Mouse (Mus musculus) limb, embryonic 12.5 days (tissue): ENCODE measurements around the gene Pdxdc1. TPM values are rescaled to one million over a fixed set of nuclear protein-coding genes. Genes with fewer than 3 reads are reported as not detected.
A peak's percentile ranks its signal among the peaks of the same experiment; 100 is the strongest.

ENCODE experiments used
- ATAC-seq: fragments of 200-750 bp; cut with Nextera tagmentation; 2 replicates; pipeline ENCODE4 v1.8.0; 2017; ENCODE audit warnings: low read depth, moderate TSS enrichment; ENCODE audit not compliant: insufficient number of reproducible peaks, insufficient read depth, low FRiP score, low TSS enrichment
- H3K27ac ChIP-seq: fragments of 300-500 bp; sonication (generic); 2 replicates; pipeline ENCODE4 v1.5.1; 2016; ENCODE audit warnings: mild to moderate bottlenecking, moderate library complexity
- H3K27me3 ChIP-seq: fragments of 300-500 bp; sonication (generic); 2 replicates; pipeline ENCODE4 v1.6.1; 2016; ENCODE audit warnings: mild to moderate bottlenecking, moderate library complexity
- H3K36me3 ChIP-seq: fragments of 300-500 bp; sonication (generic); 2 replicates; pipeline ENCODE4 v1.6.1; 2016; ENCODE audit warnings: mild to moderate bottlenecking, moderate library complexity
- H3K4me1 ChIP-seq: fragments of 300-500 bp; sonication (generic); replicated peaks from 2 replicates; pipeline ENCODE4 v1.6.1; 2016
- H3K4me2 ChIP-seq: fragments of 300-500 bp; sonication (generic); 2 replicates; pipeline ENCODE4 v1.6.1; 2016; ENCODE audit warnings: mild to moderate bottlenecking, moderate library complexity
- H3K4me3 ChIP-seq: fragments of 300-500 bp; sonication (generic); replicated peaks from 2 replicates; pipeline ENCODE4 v1.5.1; 2016; ENCODE audit warnings: mild to moderate bottlenecking
- H3K9ac ChIP-seq: fragments of 300-500 bp; sonication (generic); replicated peaks from 2 replicates; pipeline ENCODE4 v1.6.1; 2016; ENCODE audit warnings: mild to moderate bottlenecking, moderate library complexity
- H3K9me3 ChIP-seq: fragments of 300-500 bp; sonication (generic); 2 replicates; pipeline ENCODE4 v1.6.1; 2016; ENCODE audit warnings: mild to moderate bottlenecking, moderate library complexity
- WGBS: fragments of 180-500 bp; shearing (Covaris S2); methylation state at CpG from one replicate; pipeline ENCODE4 v1.1.7; 2016; 5-methylcytosine and 5-hydroxymethylcytosine counted together
- polyA plus RNA-seq: library from polyadenylated mRNA; unstranded; fragments of >200 nt; fragmentation: Nextera tagmentation; extraction: Ambion mirVana; gene quantifications from 2 replicates; pipeline ENCODE4 v1.2.1, GENCODE M21; 2016

Gene Pdxdc1
- polyA plus RNA-seq, 1 experiment from 2014 or later, result 97.9 TPM

DNA sequence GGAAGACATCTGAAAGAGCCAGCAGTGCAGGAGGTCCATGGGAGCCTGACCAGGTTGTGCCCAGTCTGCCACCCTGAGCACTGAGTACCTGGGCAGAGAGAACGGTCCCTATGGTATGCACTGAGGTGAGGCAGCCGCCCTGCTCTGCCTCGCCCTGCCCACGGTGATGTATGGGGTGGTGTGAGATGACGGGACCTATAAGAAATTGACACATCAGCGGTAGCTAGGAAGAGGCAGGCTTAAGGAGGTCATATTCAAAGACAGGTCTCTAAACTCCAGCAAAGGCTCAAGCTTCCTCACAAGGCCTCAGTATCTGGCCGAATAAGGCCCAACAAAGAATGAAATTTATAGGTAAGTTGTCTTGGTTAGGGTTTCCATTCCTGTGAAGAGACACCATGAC lies 18.9 kb upstream of the Pdxdc1 start:
- H3K4me2 ChIP-seq, result no peak overlapping the region
- 94% methylated on average over 7 of the region's 7 CpGs for WGBS
- H3K4me3 ChIP-seq, result no peak overlapping the region
- H3K36me3 ChIP-seq, result peaks cover 3% of the 10 kb centered on the region; the same call in 1 of the 2 replicates
- ATAC-seq, result no peak
- no peak overlapping the region for H3K9ac ChIP-seq
- no peaks in the 10 kb centered on the region for H3K4me1 ChIP-seq
- H3K27me3 ChIP-seq, result no peaks in the 10 kb centered on the region
- no peak overlapping the region for H3K27ac ChIP-seq
- peaks cover 12% of the 10 kb centered on the region; the same call in 1 of the 2 replicates for H3K9me3 ChIP-seq

DNA sequence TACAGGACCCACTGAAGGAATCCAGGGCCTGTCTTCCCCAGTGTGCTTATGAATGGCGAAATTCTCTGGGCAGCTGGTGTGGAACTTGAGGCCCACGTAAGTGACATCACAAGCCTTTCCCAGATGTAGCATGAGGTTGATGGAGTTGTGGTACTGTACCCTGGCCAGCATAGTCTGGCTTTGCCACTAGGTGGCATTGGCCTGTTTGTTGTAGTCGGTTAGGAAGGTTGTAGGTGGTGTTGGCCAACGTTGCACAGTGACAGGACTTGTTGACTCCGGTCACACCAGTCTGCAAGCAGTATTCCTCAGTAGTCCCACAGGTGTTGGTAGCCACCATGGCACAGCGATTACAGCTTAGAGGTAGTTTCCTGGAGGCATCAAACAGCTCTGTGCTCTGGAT lies 18.1 kb upstream of the Pdxdc1 start:
- Histone ChIP-seq H3K27me3 (no peaks in the 10 kb centered on the region), H3K27ac (no peak overlapping the region), H3K9me3 (peaks cover 12% of the 10 kb centered on the region; the same call in 1 of the 2 replicates), H3K4me2 (no peak overlapping the region), H3K9ac (no peak overlapping the region), H3K4me3 (no peak overlapping the region), H3K36me3 (peaks cover 3% of the 10 kb centered on the region; the same call in 1 of the 2 replicates), H3K4me1 (no peaks in the 10 kb centered on the region)
- ATAC-seq, result no peak
- WGBS, result 82% methylated on average over 6 of the region's 6 CpGs

DNA sequence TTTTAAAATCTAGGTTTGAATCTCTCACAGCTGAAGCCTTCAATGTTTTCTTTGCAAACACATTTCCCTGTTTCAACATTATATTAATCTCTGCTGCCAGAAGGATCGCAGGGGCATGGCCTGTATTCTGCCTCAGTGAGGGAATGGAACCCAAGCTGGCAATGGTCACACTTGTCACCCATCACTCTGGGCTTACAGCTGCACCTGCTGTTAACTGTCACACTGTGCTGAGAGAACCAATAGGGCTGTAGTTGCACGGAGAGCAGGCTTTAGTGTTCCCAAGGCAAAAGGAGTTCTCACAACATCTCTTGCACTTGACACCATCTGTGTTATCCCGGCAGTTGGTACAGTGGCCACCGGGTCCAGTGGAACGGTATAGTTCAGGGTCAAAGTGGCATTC lies 17.2 kb upstream of the Pdxdc1 start:
- Histone ChIP-seq H3K4me3 (no peak overlapping the region), H3K4me2 (no peak overlapping the region), H3K27me3 (no peaks in the 10 kb centered on the region), H3K9ac (no peak overlapping the region), H3K4me1 (no peaks in the 10 kb centered on the region), H3K36me3 (peaks cover 3% of the 10 kb centered on the region; the same call in 1 of the 2 replicates), H3K9me3 (peaks cover 12% of the 10 kb centered on the region; the same call in 1 of the 2 replicates), H3K27ac (no peak overlapping the region)
- WGBS, result 94% methylated on average over 5 of the region's 5 CpGs
- ATAC-seq, result no peak

- Histone ChIP-seq H3K9me3 (no peaks in the 10 kb centered on the region), H3K9ac (no peak overlapping the region), H3K4me2 (no peak overlapping the region), H3K36me3 (no peaks in the 10 kb centered on the region), H3K4me1 (no peaks in the 10 kb centered on the region), H3K27me3 (no peaks in the 10 kb centered on the region), H3K4me3 (no peak overlapping the region), H3K27ac (no peak overlapping the region)
- ATAC-seq, result no peak
- WGBS, result 70% methylated on average over 3 of the region's 3 CpGs
Observed at GRCm38 (mm10) chr16:13907297-13907696, 4.4 kb upstream of the Pdxdc1 start.

DNA sequence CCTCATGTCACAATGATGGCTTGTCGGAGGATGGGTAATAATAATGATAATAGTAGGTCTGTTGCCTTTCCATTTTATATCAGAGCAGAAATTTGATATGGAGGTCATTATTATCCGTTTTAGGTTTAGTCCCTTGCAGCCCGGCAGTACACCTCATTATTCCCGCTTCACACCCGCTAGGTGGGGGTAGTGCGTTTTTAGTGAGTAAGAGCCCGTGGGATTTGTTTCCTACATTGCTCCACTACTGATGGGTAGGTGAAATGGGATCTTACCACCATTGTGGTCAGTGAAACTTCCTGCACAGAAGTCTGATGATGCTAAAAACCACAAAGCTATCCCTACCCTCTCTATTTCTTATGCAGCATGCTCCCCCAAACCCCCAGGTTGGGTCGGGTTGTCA lies 557 bp upstream of the Pdxdc1 start:
- Histone ChIP-seq H3K36me3 (no peaks in the 10 kb centered on the region), H3K4me1 (peaks cover 10% of the 10 kb centered on the region), H3K27me3 (no peaks in the 10 kb centered on the region), H3K9ac (peak overlapping the region; percentile 84; the same call in 1 of the 2 replicates), H3K4me2 (peak overlapping the region; percentile 74), H3K9me3 (no peaks in the 10 kb centered on the region), H3K27ac (peak overlapping the region; percentile 84; the same call in 1 of the 2 replicates), H3K4me3 (peak overlapping the region; percentile 89)
- WGBS, result 7% methylated on average over 8 of the region's 8 CpGs
- peak; percentile 83 for ATAC-seq

GRCm38 (mm10) chr16:13902397-13902831 lies 517 bp downstream of the Pdxdc1 start:
- H3K4me1 ChIP-seq, result peaks cover 10% of the 10 kb centered on the region
- H3K9ac ChIP-seq, result peak overlapping the region; percentile 84
- WGBS, result under 1% methylated on average over 22 of the region's 30 CpGs
- H3K36me3 ChIP-seq, result no peaks in the 10 kb centered on the region
- H3K9me3 ChIP-seq, result no peaks in the 10 kb centered on the region
- H3K27ac ChIP-seq, result peak overlapping the region; percentile 84
- H3K4me2 ChIP-seq, result peak overlapping the region; percentile 74
- H3K27me3 ChIP-seq, result no peaks in the 10 kb centered on the region
- H3K4me3 ChIP-seq, result peak overlapping the region; percentile 89
- no peak; the same call in 1 of the 2 replicates for ATAC-seq

GRCm38 (mm10) chr16:13898981-13899380 lies 4.0 kb downstream of the Pdxdc1 start:
- H3K9me3 ChIP-seq, result no peaks in the 10 kb centered on the region
- H3K36me3 ChIP-seq, result no peaks in the 10 kb centered on the region
- 44% methylated on average over 2 of the region's 2 CpGs for WGBS
- H3K4me2 ChIP-seq, result no peak overlapping the region
- H3K4me1 ChIP-seq, result peaks cover 21% of the 10 kb centered on the region
- H3K27me3 ChIP-seq, result no peaks in the 10 kb centered on the region
- no peak for ATAC-seq
- H3K9ac ChIP-seq, result no peak overlapping the region
- no peak overlapping the region for H3K27ac ChIP-seq
- H3K4me3 ChIP-seq, result no peak overlapping the region

DNA sequence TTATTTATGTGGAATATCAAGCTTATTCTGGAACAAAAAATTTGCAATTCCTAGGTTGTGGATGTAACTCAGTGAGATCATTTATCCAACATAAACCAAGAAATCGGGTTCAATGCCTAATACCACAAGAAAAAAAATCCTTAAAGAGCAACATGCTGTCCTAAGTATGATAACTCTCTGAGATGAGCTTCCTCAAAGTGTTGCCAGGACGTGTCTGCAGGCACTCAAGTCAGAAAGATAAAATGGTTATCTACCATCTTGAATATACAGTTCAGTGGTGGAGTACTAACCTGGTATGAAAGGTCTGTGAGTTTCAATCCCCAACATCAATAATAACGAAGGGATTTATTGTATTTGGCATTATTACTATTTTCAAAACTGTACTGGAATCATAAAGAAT lies 6.6 kb downstream of the Pdxdc1 start:
- Histone ChIP-seq H3K4me1 (peaks cover 16% of the 10 kb centered on the region), H3K27me3 (no peaks in the 10 kb centered on the region), H3K4me3 (no peak overlapping the region), H3K27ac (no peak overlapping the region), H3K9ac (no peak overlapping the region), H3K9me3 (no peaks in the 10 kb centered on the region), H3K4me2 (no peak overlapping the region), H3K36me3 (no peaks in the 10 kb centered on the region)
- ATAC-seq, result no peak
- WGBS, result 85% methylated on average over 3 of the region's 3 CpGs

DNA sequence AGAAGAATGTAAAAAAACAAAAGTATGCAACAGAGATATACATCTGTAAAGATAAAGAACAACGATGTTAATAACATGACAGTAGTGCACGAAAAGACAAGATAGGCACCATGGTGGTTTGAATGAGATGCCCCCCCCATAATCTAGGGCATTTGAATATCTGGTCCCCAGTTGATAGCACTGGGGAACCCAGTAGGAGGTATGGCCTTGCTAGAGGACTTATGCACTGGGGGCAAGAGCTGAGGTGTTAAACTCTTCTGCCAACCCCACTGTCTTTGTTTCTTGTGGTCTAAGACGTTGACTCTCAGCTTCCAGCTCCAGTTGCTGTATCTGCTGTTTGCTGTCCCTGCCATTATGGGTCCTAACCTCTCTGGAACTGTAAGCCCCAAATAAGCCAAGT lies 7.2 kb downstream of the Pdxdc1 start:
- Histone ChIP-seq H3K4me1 (peaks cover 14% of the 10 kb centered on the region), H3K9ac (no peak overlapping the region), H3K4me2 (no peak overlapping the region), H3K4me3 (no peak overlapping the region), H3K36me3 (no peaks in the 10 kb centered on the region), H3K27me3 (no peaks in the 10 kb centered on the region), H3K27ac (no peak overlapping the region), H3K9me3 (no peaks in the 10 kb centered on the region)
- 78% methylated on average over 3 of the region's 3 CpGs for WGBS
- ATAC-seq, result no peak

- no peak for ATAC-seq
Observed at GRCm38 (mm10) chr16:13894097-13894496, 8.8 kb downstream of the Pdxdc1 start.

DNA sequence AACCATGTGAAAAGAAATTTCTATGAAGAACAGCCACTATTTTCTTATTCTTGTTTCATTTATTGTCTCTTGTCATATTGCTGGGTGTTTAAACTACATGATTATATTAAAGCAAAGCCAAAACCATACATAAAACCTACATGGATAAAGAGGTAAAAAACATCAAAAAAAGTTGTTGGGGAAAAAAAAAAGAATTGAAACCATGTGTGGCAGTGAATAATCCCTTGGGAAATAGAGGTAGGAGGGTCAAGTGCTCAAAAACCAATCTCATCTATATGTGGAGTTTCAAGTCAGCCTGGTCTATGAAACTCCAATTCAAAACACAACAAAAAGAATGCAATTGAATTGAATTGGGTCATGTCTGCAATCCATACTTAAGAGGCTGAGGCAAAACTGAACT lies 10.1 kb downstream of the Pdxdc1 start:
- no peak overlapping the region for H3K9ac ChIP-seq
- H3K27ac ChIP-seq, result no peak overlapping the region
- H3K36me3 ChIP-seq, result no peaks in the 10 kb centered on the region
- H3K4me3 ChIP-seq, result no peak overlapping the region
- H3K9me3 ChIP-seq, result no peaks in the 10 kb centered on the region
- no peak overlapping the region for H3K4me2 ChIP-seq
- peaks cover 14% of the 10 kb centered on the region for H3K4me1 ChIP-seq
- no peak for ATAC-seq
- H3K27me3 ChIP-seq, result no peaks in the 10 kb centered on the region

More at GRCm38 (mm10) chr16:13894097-13894496, 8.8 kb downstream of the Pdxdc1 start:
- Histone ChIP-seq H3K36me3 (no peaks in the 10 kb centered on the region), H3K4me1 (peaks cover 14% of the 10 kb centered on the region), H3K4me2 (no peak overlapping the region), H3K27me3 (no peaks in the 10 kb centered on the region), H3K9ac (no peak overlapping the region), H3K9me3 (no peaks in the 10 kb centered on the region), H3K4me3 (no peak overlapping the region), H3K27ac (no peak overlapping the region)
- WGBS, result 12% methylated on average over 2 of the region's 2 CpGs

- 81% methylated on average over 2 of the region's 2 CpGs for WGBS
- no peak overlapping the region for H3K9ac ChIP-seq
- H3K4me3 ChIP-seq, result no peak overlapping the region
- no peaks in the 10 kb centered on the region for H3K9me3 ChIP-seq
- no peaks in the 10 kb centered on the region for H3K27me3 ChIP-seq
- no peak for ATAC-seq
- H3K4me2 ChIP-seq, result no peak overlapping the region
- H3K4me1 ChIP-seq, result peaks cover 14% of the 10 kb centered on the region
- no peaks in the 10 kb centered on the region for H3K36me3 ChIP-seq
- H3K27ac ChIP-seq, result no peak overlapping the region
Observed at GRCm38 (mm10) chr16:13890449-13890848, 12.5 kb downstream of the Pdxdc1 start.
